Mouse (Mus musculus) brain, embryonic 14.5 days (tissue): ENCODE data around the gene Kxd1.

Experiments
- CTCF ChIP-seq: fragments of 200-500 bp; IDR thresholded peaks from 2 replicates; pipeline ENCODE4 v1.5.1; 2012; ENCODE audit warnings: inconsistent platforms, mild to moderate bottlenecking, moderate library complexity, borderline replicate concordance; ENCODE audit not compliant: insufficient read depth, insufficient read length; ENCODE audit errors: extremely low read depth
- POLR2A ChIP-seq: fragments of 200-500 bp; IDR thresholded peaks from 2 replicates; pipeline ENCODE4 v1.6.1; 2012; ENCODE audit warnings: mild to moderate bottlenecking, inconsistent platforms, borderline replicate concordance; ENCODE audit not compliant: poor library complexity, insufficient read depth, insufficient read length, severe bottlenecking; ENCODE audit errors: extremely low read depth

DNA sequence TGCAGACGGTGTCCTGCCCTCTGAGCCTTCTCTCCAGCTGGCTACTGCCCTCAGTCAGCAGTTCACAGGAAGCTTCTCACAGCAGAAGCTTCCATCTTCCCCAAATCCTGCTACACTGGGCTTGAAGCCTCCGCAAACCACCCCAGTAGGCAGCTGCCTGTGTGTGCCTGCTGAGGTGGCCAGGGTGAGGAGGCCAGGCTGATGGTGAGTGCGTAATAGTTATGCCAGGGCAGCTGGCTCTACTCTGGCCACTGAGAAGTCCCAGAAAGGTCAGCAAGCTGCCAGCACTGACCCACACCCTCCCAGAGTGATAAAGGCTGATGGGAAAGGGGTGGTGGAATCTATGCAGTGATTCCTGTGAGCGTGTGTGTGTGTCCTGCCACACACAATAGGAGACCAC is 61.5 kb downstream of the Kxd1 start:
- no peak for TF ChIP-seq POLR2A
- no peak for TF ChIP-seq CTCF
